Mouse (Mus musculus) fat pad, adult 2 months (tissue): ENCODE data around the gene Syngr3.

Experiments used
- DNase-seq: peaks from one replicate; pipeline ENCODE4 v3.0.0-alpha.2; 2011; ENCODE audit warnings: low read depth, low spot score; ENCODE audit errors: extremely low read depth

Syngr3 gene

DNA sequence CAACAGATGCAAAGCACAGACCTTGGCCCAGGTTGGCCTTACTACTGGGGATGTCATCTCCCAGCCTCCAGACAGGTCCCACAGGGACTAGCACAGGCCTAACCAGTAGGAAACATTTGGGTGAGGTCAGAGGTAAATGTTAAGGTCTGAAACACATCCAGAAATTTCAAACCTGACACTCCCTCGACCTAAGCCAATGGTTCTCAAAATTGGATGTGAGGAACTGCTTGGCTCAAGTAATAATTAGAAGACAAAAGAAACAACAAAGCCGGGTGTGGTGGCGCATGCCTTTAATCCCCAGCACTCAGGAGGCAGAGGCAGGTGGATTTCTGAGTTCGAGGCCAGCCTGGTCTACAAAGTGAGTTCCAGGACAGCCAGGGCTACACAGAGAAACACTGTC lies 43.4 kb downstream of the Syngr3 start:
- no peak for DNase-seq

DNA sequence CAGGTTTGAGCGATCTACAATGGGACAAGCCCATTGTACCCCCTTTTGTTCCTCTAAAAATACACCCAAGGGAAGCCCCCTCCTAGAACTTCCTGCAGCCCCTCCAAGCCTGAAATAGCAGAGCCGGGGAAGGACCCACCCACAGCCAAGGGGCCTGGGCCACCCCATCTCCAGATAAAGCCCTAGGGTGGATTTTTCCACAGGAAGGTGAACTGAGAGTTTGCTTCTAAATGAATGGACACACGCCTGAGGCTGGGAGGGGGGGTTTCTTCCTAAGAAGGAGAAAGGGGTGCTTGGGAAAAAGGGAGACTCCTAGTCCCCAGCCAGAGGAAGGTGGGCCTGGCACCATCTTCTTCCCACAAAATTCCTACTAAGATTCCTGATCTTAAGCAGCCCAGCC lies 43.8 kb downstream of the Syngr3 start:
- DNase-seq: no peak

DNA sequence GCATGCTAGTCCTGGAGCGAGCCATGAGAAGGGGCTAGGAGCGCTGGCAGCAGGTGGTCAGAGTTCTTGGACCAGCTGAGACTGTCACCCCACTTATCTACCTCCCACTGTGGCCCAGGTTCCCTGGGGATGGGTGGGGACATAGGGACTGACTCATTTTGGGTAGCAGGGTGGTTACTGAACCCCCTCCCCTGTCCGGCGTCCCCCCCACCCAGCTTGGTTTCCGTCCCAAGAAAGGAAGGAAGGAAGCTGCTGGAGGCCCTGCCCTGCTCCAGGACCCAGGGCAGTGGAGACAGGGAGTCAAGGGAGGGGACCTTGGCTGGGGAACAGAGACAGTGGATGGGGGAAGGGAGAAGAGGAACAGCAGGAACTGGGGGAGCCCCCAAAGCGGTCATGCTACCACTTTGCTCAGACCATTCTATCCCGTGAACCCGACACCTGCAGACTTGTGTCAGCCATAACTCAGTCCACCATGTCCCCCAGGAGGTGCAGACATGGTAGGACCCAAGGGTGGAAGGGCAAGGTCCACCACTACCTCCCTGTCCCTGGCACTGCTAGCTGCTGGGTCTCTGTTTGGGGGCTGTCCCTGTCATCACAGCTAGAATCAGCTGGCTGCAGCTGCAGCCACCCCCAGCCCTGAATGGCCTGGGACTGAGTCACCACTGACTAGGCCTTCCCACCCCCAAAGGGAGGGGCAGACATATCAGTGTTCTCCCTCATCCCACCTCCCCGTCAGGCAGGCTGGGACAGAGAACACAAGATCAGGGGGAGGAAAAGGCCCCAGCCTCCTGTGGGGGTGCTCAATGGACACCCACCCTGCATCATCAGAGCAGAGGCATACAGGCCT lies 44.7 kb downstream of the Syngr3 start:
- DNase-seq: no peak

DNA sequence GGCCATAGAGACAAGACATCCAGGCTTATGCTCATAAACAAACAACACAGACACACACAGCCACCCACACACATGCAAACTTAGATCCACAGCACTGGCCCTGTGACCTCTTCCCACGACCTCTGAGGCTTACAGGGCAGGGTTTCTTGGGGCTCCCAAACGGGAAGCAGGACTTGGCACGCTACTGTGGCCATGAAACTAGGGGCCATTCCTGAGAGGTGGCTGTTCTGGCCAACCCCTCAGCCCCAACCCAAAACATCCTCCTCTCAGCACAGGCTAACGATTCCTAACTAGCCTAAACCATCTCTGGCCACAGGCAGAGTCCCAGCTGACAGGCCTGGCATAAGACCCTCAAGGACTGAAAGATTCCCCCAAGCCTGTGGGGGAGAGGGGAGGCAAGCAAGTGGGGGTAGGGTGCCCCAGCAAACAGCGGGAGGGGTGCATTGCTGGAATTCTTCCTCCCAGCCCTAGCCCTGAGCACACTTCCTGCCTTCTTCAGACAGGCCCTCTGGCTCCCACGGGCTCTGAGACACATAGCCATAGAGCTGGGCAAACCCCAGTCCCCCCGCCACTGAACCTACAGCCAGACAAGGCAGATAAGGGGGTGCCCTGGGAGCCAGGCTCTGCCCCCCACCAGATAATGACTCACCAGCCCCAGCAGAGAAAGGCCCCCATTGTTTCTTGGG lies 45.6 kb downstream of the Syngr3 start:
- DNase-seq: no peak

DNA sequence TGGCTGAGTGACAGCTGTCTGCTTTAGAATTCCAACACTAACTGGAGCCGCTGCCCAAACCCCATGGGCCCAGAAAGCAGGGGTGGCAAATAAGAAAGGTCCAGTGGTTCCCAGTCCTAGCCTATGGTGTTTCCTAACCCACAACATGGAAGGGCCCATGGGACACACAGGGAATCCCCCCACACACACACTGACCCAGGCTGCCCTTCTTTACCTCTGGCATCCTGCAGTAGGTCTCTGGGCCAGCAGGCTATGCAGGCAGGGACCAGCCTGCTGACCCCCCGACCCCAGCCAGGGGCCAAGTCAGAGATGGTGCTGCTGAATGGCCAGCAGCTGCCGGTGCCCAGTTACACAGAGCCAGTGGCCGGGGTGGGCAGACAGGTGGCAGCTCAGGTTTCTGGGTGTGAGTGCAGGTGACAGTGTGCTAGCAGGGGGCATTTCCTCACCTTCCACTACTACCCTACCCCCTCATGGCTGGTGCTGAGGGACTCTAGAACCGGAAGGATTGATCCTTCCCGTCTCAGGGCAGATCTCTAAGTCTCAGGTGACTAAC lies 46.9 kb downstream of the Syngr3 start:
- no peak for DNase-seq

DNA sequence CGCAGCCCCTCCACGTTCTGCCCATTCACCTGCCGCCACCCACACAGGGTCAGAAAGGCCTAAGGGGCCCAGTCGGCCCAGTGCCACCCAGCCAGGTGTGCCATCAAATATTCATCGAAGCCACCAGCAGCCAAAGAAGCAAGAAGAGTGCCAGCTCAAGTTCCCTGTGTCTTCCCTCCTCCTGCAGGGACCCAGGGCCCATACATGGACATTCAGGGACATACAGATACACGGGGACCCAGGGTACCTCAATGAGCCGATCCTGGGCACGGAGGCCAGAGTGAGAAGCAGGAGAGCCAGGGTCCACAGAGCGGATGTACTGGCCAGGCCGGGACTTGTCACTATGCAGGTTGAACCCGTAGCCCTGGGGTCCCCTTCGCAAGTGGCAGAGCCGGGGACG lies 47.8 kb downstream of the Syngr3 start:
- DNase-seq: no peak

DNA sequence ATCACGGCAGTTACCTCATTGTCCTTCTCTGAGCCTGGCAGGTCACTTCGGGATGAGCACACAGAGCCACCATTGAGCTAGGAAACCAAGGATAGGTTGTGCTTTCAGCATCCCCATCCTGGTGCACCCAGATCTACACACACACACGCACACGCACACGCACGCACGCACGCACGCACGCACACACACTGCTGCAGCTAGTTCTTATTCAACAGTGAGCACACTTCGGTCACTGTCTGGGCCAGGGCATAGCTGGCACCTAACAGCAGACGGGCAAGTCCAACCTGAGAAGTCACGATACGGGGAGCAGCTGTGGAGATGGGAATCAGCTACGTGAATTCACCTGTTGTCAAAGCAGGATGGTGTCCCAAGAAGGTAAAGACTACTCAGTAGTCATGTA lies 49.2 kb downstream of the Syngr3 start:
- DNase-seq: no peak

DNA sequence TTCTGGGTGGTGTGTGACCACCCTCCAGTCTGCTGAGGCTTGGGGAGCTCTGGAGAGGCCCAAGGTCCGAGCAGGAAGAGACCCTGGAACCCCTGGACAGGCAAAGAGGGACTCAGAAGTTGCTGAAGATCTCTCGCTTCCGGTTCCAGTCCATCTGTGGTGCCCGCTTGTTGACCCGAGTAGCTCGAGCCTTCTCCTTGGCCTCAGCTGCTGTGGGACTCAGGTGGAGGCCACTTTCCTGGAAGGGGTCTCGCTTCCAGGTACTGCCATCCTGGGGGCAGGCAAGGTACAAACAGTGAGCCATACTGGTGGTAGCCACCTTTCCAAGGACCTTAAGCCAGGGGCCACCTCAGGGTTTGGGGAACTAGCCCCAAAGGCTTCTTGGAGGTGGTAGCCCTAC lies 49.6 kb downstream of the Syngr3 start:
- DNase-seq: no peak

DNA sequence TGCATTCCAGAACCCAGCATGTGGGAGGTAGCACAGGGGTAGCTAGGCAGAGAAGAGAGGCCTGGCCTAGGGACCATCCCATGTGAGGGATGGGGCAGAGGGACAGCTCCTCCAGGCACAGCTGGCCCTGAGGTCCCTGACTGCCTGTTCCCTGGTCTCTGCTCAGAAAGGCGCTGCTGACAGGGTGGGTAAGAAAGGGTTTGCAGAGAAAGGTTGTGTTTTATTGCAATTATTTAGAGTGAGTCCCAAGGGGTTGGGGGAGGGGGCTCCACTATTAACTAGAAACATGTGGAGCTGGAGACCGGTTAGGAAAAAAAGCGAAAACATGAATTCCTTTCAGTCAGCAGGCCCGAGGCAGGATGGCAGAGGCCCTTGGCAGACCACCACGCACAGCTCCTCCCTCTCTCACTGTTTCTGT lies 50.2 kb downstream of the Syngr3 start:
- no peak for DNase-seq

DNA sequence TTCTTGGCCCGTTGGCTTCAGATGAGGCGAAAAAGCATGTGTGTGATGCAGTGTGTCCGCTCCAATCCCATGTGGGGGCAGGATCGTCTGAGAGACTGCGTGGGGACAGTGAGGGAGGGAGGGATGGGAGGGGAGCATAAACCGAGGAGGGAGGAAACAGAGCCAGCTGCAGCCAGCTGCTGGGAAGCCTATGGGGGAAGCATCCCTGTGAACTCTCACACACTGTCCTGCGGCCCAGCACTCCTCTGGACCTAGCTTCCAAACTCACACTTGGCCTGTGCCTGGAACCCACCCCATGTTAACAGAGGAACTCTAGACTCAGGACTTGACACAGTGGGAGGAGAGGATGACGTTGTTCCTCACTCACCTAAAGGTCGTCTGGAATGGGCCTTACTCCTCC lies 50.9 kb downstream of the Syngr3 start:
- no peak for DNase-seq

DNA sequence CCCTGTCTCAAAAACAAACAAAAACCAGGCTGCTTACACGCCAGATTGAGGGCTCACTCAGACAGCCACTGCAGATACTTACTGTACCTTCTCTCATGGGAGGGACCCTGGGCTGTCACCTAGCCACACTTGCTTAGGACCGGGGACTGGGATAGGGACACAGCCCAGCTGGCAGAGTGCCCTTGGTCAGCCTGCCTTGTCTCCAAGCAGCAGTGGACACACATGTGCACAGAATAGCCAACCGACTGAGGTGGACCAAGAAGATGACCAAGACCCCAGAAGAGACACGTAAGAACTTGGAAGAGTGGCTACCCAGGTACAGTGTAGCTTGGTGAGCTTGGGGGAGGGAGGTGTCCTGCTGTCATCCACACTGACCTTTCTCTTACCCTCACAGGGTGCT lies 51.5 kb downstream of the Syngr3 start:
- DNase-seq: no peak

DNA sequence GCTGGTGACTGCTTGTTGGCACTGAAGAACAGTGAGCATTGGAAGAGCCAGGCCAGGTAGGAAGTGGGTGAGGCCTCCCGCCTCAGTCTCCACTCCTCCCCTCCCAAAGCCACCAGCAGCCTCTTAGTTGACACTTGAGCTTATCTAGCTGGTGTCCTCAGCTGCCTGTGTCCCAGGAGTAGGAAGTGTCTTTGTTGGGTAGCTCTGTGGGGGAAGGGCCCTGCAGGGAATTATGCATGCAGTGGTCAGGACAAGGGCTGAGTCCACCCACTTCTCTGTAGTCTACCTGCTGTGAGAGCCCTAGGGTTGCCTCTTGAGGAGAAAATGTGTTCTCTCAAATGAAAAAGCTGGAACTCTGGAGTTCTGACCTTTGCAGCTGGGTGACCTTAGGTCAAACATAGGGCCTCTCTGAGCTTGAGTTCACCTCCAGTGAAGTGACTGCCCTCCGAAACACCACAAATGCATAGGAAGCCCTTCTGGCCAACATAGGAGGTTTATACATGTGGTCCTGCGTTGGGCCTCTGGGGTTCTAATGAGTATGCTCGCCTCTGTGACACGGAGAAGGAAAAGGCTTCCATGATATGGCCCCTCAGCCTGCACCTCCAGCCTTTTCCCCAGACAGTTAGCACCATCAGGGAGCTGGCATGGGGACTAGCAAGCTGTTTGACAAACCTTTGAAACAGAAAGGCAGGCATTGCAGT lies 52.8 kb downstream of the Syngr3 start:
- no peak for DNase-seq

DNA sequence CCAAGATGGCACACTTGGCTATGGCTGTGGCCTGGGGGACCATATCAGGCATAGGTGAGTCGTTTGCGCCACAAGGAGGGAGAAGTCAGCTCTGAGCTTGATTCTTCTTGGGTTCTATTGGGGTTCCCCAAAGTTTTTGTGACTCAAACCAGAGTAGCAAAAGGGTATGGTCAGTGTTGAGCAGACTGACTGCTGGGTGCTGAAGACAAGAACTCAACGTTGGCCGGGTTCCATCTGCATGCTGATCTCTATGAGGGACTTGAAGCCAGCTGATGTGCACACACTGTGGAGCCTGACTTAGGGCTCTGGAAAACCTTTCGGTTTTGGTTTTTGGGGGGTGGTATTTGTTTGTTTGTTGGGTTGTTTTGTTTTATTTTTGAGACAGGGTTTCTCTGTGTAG lies 54.1 kb downstream of the Syngr3 start:
- no peak for DNase-seq
